Mouse (Mus musculus): ENCODE data around the gene Cdk5r1. TPM values are rescaled to one million over a fixed set of nuclear protein-coding genes. Genes with fewer than 3 reads are reported as not detected.
A peak's percentile ranks its signal among the peaks of the same experiment; 100 is the strongest.

Gene Cdk5r1
- total and polyA plus RNA-seq, 2 experiments from 2014 or later: 69.3 to 355 TPM

GRCm38 (mm10) chr11:80503726-80504452 lies 27.1 kb downstream of the Cdk5r1 start:
- H3K9ac ChIP-seq (replicated peaks; ENCODE audit: low read length): peak overlapping the region; percentile 37; the same call in 1 of the 2 replicates
- H3K4me1 ChIP-seq (ENCODE audit: insufficient read depth, low read length): peaks cover 38% of the 10 kb centered on the region
- WGBS: 14% methylated on average over 13 of the region's 13 CpGs
- peak overlapping the region; percentile 96 for H3K27ac ChIP-seq
- H3K36me3 ChIP-seq (ENCODE audit: insufficient read depth, low read length): no peaks in the 10 kb centered on the region
- TF ChIP-seq CTCF (IDR thresholded peaks at IDR 0.05; ENCODE audit: low read depth): peak; percentile 40
- DNase-seq (ENCODE audit: low spot score): peak; percentile 97
- H3K4me2 ChIP-seq (ENCODE audit: low read depth, low read length): 0 out of 2 replicates have a peak overlapping the region, but pooled peaks have one; percentile 10
- H3K9me3 ChIP-seq (ENCODE audit: low read length): no peaks in the 10 kb centered on the region
- no peak overlapping the region for H3K4me3 ChIP-seq (ENCODE audit: low read length)
- ATAC-seq: peak; percentile 93
- no peaks in the 10 kb centered on the region for H3K27me3 ChIP-seq (ENCODE audit: insufficient read depth, low read length)

GRCm38 (mm10) chr11:80504519-80505385 lies 27.9 kb downstream of the Cdk5r1 start:
- WGBS: 27% methylated on average over 6 of the region's 6 CpGs
- Histone ChIP-seq H3K27ac (peak overlapping the region; percentile 96), H3K4me1 (ENCODE audit: insufficient read depth, low read length) (peaks cover 33% of the 10 kb centered on the region), H3K9ac (replicated peaks; ENCODE audit: low read length) (no peak overlapping the region), H3K9me3 (ENCODE audit: low read length) (no peaks in the 10 kb centered on the region), H3K36me3 (ENCODE audit: insufficient read depth, low read length) (no peaks in the 10 kb centered on the region), H3K4me3 (ENCODE audit: low read length) (no peak overlapping the region), H3K27me3 (ENCODE audit: insufficient read depth, low read length) (no peaks in the 10 kb centered on the region), H3K4me2 (ENCODE audit: low read depth, low read length) (no peak overlapping the region)
- TF ChIP-seq CTCF (IDR thresholded peaks at IDR 0.05; ENCODE audit: low read depth): no peak
- DNase-seq (ENCODE audit: low spot score): no peak
- no peak for ATAC-seq

GRCm38 (mm10) chr11:80505581-80505980 lies 28.8 kb downstream of the Cdk5r1 start:
- Histone ChIP-seq H3K9ac (replicated peaks; ENCODE audit: low read length) (no peak overlapping the region), H3K4me3 (ENCODE audit: low read length) (no peak overlapping the region), H3K27ac (peak overlapping the region; percentile 96; the same call in 1 of the 2 replicates), H3K9me3 (ENCODE audit: low read length) (no peaks in the 10 kb centered on the region), H3K27me3 (ENCODE audit: insufficient read depth, low read length) (no peaks in the 10 kb centered on the region), H3K4me2 (ENCODE audit: low read depth, low read length) (no peak overlapping the region), H3K4me1 (ENCODE audit: insufficient read depth, low read length) (peaks cover 27% of the 10 kb centered on the region), H3K36me3 (ENCODE audit: insufficient read depth, low read length) (no peaks in the 10 kb centered on the region)
- no peak for ATAC-seq
- no peak for DNase-seq (ENCODE audit: low spot score)
- WGBS: 78% methylated on average over 3 of the region's 3 CpGs
- no peak for TF ChIP-seq CTCF (IDR thresholded peaks at IDR 0.05; ENCODE audit: low read depth)

- peaks cover 27% of the 10 kb centered on the region for H3K4me1 ChIP-seq (ENCODE audit: insufficient read depth, low read length)
- ATAC-seq: no peak
- no peak overlapping the region for H3K27ac ChIP-seq
Measured at GRCm38 (mm10) chr11:80506483-80506882, 29.7 kb downstream of the Cdk5r1 start.

GRCm38 (mm10) chr11:80507791-80508190 lies 31.0 kb downstream of the Cdk5r1 start:
- Histone ChIP-seq H3K4me1 (ENCODE audit: insufficient read depth, low read length) (peaks cover 33% of the 10 kb centered on the region), H3K36me3 (ENCODE audit: insufficient read depth, low read length) (no peaks in the 10 kb centered on the region), H3K9ac (replicated peaks; ENCODE audit: low read length) (no peak overlapping the region), H3K27me3 (ENCODE audit: insufficient read depth, low read length) (no peaks in the 10 kb centered on the region), H3K9me3 (ENCODE audit: low read length) (no peaks in the 10 kb centered on the region), H3K4me3 (ENCODE audit: low read length) (no peak overlapping the region), H3K4me2 (ENCODE audit: low read depth, low read length) (no peak overlapping the region), H3K27ac (no peak overlapping the region)
- DNase-seq (ENCODE audit: low spot score) (no peak), ATAC-seq (no peak)
- no peak for TF ChIP-seq CTCF (IDR thresholded peaks at IDR 0.05; ENCODE audit: low read depth)
- WGBS: 86% methylated on average over 6 of the region's 6 CpGs

More at GRCm38 (mm10) chr11:80506483-80506882, 29.7 kb downstream of the Cdk5r1 start:
- no peak overlapping the region for H3K4me2 ChIP-seq (ENCODE audit: low read depth, low read length)
- no peaks in the 10 kb centered on the region for H3K36me3 ChIP-seq (ENCODE audit: insufficient read depth, low read length)
- H3K9me3 ChIP-seq (ENCODE audit: low read length): no peaks in the 10 kb centered on the region
- no peak for DNase-seq (ENCODE audit: low spot score)
- no peaks in the 10 kb centered on the region for H3K27me3 ChIP-seq (ENCODE audit: insufficient read depth, low read length)
- H3K4me3 ChIP-seq (ENCODE audit: low read length): no peak overlapping the region
- H3K9ac ChIP-seq (replicated peaks; ENCODE audit: low read length): no peak overlapping the region
- TF ChIP-seq CTCF (IDR thresholded peaks at IDR 0.05; ENCODE audit: low read depth): no peak

GRCm38 (mm10) chr11:80508361-80509175 lies 31.7 kb downstream of the Cdk5r1 start:
- Histone ChIP-seq H3K9ac (replicated peaks; ENCODE audit: low read length) (peak overlapping the region; percentile 18; the same call in 1 of the 2 replicates), H3K4me2 (ENCODE audit: low read depth, low read length) (no peak overlapping the region), H3K4me3 (ENCODE audit: low read length) (no peak overlapping the region), H3K36me3 (ENCODE audit: insufficient read depth, low read length) (no peaks in the 10 kb centered on the region), H3K27ac (peak overlapping the region; percentile 62), H3K27me3 (ENCODE audit: insufficient read depth, low read length) (no peaks in the 10 kb centered on the region), H3K4me1 (ENCODE audit: insufficient read depth, low read length) (peaks cover 28% of the 10 kb centered on the region), H3K9me3 (ENCODE audit: low read length) (no peaks in the 10 kb centered on the region)
- TF ChIP-seq CTCF (IDR thresholded peaks at IDR 0.05; ENCODE audit: low read depth): no peak
- DNase-seq (ENCODE audit: low spot score) (peak; percentile 54), ATAC-seq (no peak)
- WGBS: 39% methylated on average over 19 of the region's 19 CpGs

Measured in hindbrain, postnatal 0 days (tissue).